Mouse (Mus musculus): ENCODE measurements around the gene Msl1. TPM values are rescaled to one million over a fixed set of nuclear protein-coding genes. Genes with fewer than 3 reads are reported as not detected.

Msl1 gene
- total RNA-seq, 2 experiments from 2014 or later, result 71.2 to 71.8 TPM

- DNase-seq, result no peak
- intact Hi-C loops (cut with DNase I), result no loop called here
These were observed 20.6 kb upstream of the Msl1 start, which contains the start of gene Nr1d1 for GRCm38 (mm10) chr11:98774582-98775347. TSS of gene Nr1d1 (minus strand) at chr11:98775333.

- intact Hi-C loops (cut with DNase I), result no loop called here
- peak; percentile 97 to 99 for DNase-seq
These were observed 19.8 kb upstream of the Msl1 start for GRCm38 (mm10) chr11:98775348-98776051.

- intact Hi-C loops (cut with DNase I), result no loop called here
- DNase-seq, result no peak
These were observed 19.1 kb upstream of the Msl1 start for GRCm38 (mm10) chr11:98776052-98776764.

- DNase-seq, result peak; percentile 61 to 72
- intact Hi-C loops (cut with DNase I), result no loop called here
These were observed 18.3 kb upstream of the Msl1 start for GRCm38 (mm10) chr11:98776843-98777590.

GRCm38 (mm10) chr11:98777888-98778287 lies 17.4 kb upstream of the Msl1 start:
- no peak for DNase-seq
- intact Hi-C loops (cut with DNase I), result no loop called here

- DNase-seq, result peak; percentile 57 to 75
- intact Hi-C loops (cut with DNase I), result no loop called here
These were observed 13.3 kb upstream of the Msl1 start for GRCm38 (mm10) chr11:98781851-98782512.

- peak in 1 of 2 experiments; percentile 53 for DNase-seq
- intact Hi-C loops (cut with DNase I), result no loop called here
These were observed 12.6 kb upstream of the Msl1 start for GRCm38 (mm10) chr11:98782651-98783235.

- DNase-seq, result peak; percentile 94 to 97
- intact Hi-C loops (cut with DNase I), result no loop called here
These were observed 12.1 kb upstream of the Msl1 start for GRCm38 (mm10) chr11:98783236-98783696.

GRCm38 (mm10) chr11:98784139-98784538 lies 11.2 kb upstream of the Msl1 start:
- intact Hi-C loops (cut with DNase I), result no loop called here
- no peak for DNase-seq

- peak in 1 of 2 experiments; percentile 60 for DNase-seq
- intact Hi-C loops (cut with DNase I), result no loop called here
These were observed 10.1 kb upstream of the Msl1 start for GRCm38 (mm10) chr11:98785214-98785613.

- DNase-seq, result peak; percentile 80 to 84
- intact Hi-C loops (cut with DNase I), result loop anchor here (2.0 kb wide), 2 partner anchors 13 to 43 kb away; no protein-coding TSS in a partner anchor
These were observed 9.5 kb upstream of the Msl1 start for GRCm38 (mm10) chr11:98785772-98786281.

- intact Hi-C loops (cut with DNase I), result loop anchor here (2.0 kb wide), 2 partner anchors 14 to 44 kb away; no protein-coding TSS in a partner anchor
- peak; percentile 96 to 98 for DNase-seq
These were observed 8.7 kb upstream of the Msl1 start for GRCm38 (mm10) chr11:98786359-98787214.

- peak in 1 of 2 experiments; percentile 66 for DNase-seq
- intact Hi-C loops (cut with DNase I), result loop anchor here (2.0 kb wide), 2 partner anchors 14 to 44 kb away; no protein-coding TSS in a partner anchor
These were observed 8.1 kb upstream of the Msl1 start for GRCm38 (mm10) chr11:98787229-98787628.

- intact Hi-C loops (cut with DNase I), result loop anchor here (1.0 to 2.0 kb wide), 5 partner anchors 15 to 87 kb away; no protein-coding TSS in a partner anchor
These were observed 7.6 kb upstream of the Msl1 start for GRCm38 (mm10) chr11:98787691-98788090.

GRCm38 (mm10) chr11:98788139-98788538 lies 7.2 kb upstream of the Msl1 start:
- intact Hi-C loops (cut with DNase I), result loop anchor here (1.0 to 2.0 kb wide), 3 partner anchors 41 to 88 kb away; no protein-coding TSS in a partner anchor
- DNase-seq, result no peak

More at GRCm38 (mm10) chr11:98787691-98788090, 7.6 kb upstream of the Msl1 start:
- no peak for DNase-seq

- peak; percentile 85 to 90 for DNase-seq
- intact Hi-C loops (cut with DNase I), result loop anchor here (1.0 to 2.0 kb wide), 3 partner anchors 40 to 88 kb away; no protein-coding TSS in a partner anchor
These were observed 6.6 kb upstream of the Msl1 start for GRCm38 (mm10) chr11:98788550-98789218.
